In genomic region chr3:40744024-40744835, GRCm38 (mm10) we compare ENCODE assay signal across 8 mouse cellular contexts. TPM values are rescaled to one million over a fixed set of nuclear protein-coding genes. Genes with fewer than 3 reads are reported as not detected.
A peak's percentile ranks its signal among the peaks of the same experiment; 100 is the strongest.
DNase-seq lines count a peak whose midpoint lies in the region; ATAC-seq and TF ChIP-seq lines count a peak whose summit lies in the region.

TSS of gene Hspa4l (plus strand) at chr3:40744495.

- no peaks in the 10 kb centered on the region for H3K27me3 ChIP-seq in thymus, adult 2 months (ENCODE audit: control insufficient read depth, insufficient read depth, low read length)
- H3K27me3 ChIP-seq in heart, embryonic 13.5 days (replicated peaks): peaks cover 3% of the 10 kb centered on the region; the same call in 1 of the 2 replicates

- H3K9ac ChIP-seq in heart, embryonic 13.5 days: peak within 1 kb of the TSS; percentile 91

- H3K4me1 ChIP-seq in thymus, adult 2 months (replicated peaks; ENCODE audit: control insufficient read depth, insufficient read depth, low read length): peaks cover 6% of the 10 kb centered on the region
- H3K4me1 ChIP-seq in heart, embryonic 13.5 days: peaks cover 19% of the 10 kb centered on the region

- H3K27ac ChIP-seq in thymus, adult 2 months (ENCODE audit: control insufficient read depth, insufficient read depth, low read length): peak within 1 kb of the TSS; percentile 76
- peak within 1 kb of the TSS; percentile 85 for H3K27ac ChIP-seq in heart, embryonic 13.5 days (replicated peaks)

- H3K4me2 ChIP-seq in heart, embryonic 13.5 days: peak within 1 kb of the TSS; percentile 93

- no peak; the same call in 1 of the 2 replicates for ATAC-seq in common myeloid progenitor, adult 5-6 weeks (replicated peaks; ENCODE audit: low read depth, poor library complexity, severe bottlenecking)
- no peak for ATAC-seq in heart, embryonic 13.5 days (ENCODE audit: extremely low read depth, insufficient number of reproducible peaks, low FRiP score, low TSS enrichment)

- peak within 1 kb of the TSS; percentile 67 for H3K4me3 ChIP-seq in thymus, adult 2 months (ENCODE audit: control insufficient read depth, insufficient read depth, low read length)
- peak within 1 kb of the TSS; percentile 91 for H3K4me3 ChIP-seq in heart, embryonic 13.5 days

- no peaks in the 10 kb centered on the region for H3K36me3 ChIP-seq in thymus, adult 2 months (ENCODE audit: control insufficient read depth, insufficient read depth, low read length)
- H3K36me3 ChIP-seq in heart, embryonic 13.5 days: no peaks in the 10 kb centered on the region

- no peaks in the 10 kb centered on the region for H3K9me3 ChIP-seq in heart, embryonic 13.5 days

- intact Hi-C loops in left cerebral cortex, postnatal 10 days (cut with DNase I): loop anchor here (2.0 kb wide), 1 partner anchor 213 kb away; the partner anchor contains the start of gene Intu

- no peak for TF ChIP-seq POLR2A in thymus, adult 2 months (IDR thresholded peaks at IDR 0.05; ENCODE audit: control insufficient read depth, extremely low read depth, insufficient read depth, low read length, poor library complexity)

- peak; percentile 8 for DNase-seq in thymus, adult 2 months
- no peak for DNase-seq in thymus, adult 18-20 months
- DNase-seq in left cerebral cortex, postnatal 10 days (ENCODE audit: extremely low spot score in 1 of 2, low spot score in 2 of 2): no peak
- DNase-seq in mesoderm, embryonic 11.5 days (ENCODE audit: low read depth, low spot score): peak; percentile 8
- DNase-seq in ovary, postnatal 14 days (ENCODE audit: low spot score): no peak
- DNase-seq in gastrocnemius, postnatal 25 days: no peak

- 52% methylated on average over 16 of the region's 16 CpGs for WGBS in thymus, adult 2 months
- WGBS in heart, embryonic 13.5 days: 27% methylated on average over 16 of the region's 16 CpGs

- no peak for TF ChIP-seq CTCF in thymus, adult 2 months (IDR thresholded peaks at IDR 0.05; ENCODE audit: borderline replicate concordance, control insufficient read depth, extremely low read depth, insufficient read depth, low read length, poor library complexity)

RNA-seq across cellular contexts. Expression of gene Hspa4l, which starts in this region (rescaled TPM):
- 23.5 and 27.8 TPM in 2 replicates for polyA plus RNA-seq in thymus, adult 2 months (2012; rRNA removed)
- total RNA-seq in common myeloid progenitor, adult 5-6 weeks (2017): 47.0 and 94.6 TPM in 2 replicates
- 25.8 and 28.0 TPM in 2 replicates for polyA plus RNA-seq in heart, embryonic 13.5 days (2015; fragmentation: Nextera tagmentation; extraction: Ambion mirVana)
- total RNA-seq in left cerebral cortex, postnatal 10 days (2021): 100 to 1,000 TPM in 1 of 2 experiments, 10 to 100 TPM in 1; 92.8 to 101 TPM
- 1 to 10 TPM; 6.2 TPM for total RNA-seq in gastrocnemius, postnatal 25 days (2021)

Comparison
In these comparisons a context has a peak if more than half of its experiments do, and no peak if none do; other contexts are left out.
1. DNase-seq: peak in thymus, adult 2 months (single experiment) and mesoderm, embryonic 11.5 days (single experiment); none in thymus, adult 18-20 months (0 of 2), left cerebral cortex, postnatal 10 days (0 of 2), ovary, postnatal 14 days (single experiment) and gastrocnemius, postnatal 25 days (single experiment).